Mouse (Mus musculus) thymus, postnatal 36 days (tissue): ENCODE results near the gene Grb10.
A peak's percentile ranks its signal among the peaks of the same experiment; 100 is the strongest.

Experiments
- DNase-seq, 2 experiments: peaks; one replicate each; pipeline ENCODE4 v3.0.0; 2022; ENCODE audit warnings: mixed read lengths in 2 of 2

Grb10 gene

DNA sequence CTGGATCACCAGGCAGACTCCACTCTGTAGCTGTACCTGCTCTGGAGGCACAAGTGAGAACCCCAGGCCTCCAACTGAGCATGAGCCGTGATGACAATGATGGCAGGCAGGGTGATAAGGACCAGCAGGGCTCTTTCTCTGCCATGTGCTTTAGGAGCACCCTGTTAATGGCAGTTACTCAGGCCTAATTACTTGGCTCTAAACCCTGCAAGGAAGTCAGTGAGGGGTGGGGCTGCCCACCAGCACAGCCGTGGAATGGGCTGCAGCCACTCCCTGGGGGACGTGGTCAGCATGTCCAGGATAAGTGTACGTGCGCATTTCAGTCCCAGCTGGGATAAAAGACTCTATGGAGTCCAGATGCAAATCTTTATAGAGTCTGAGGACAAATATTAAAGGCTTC lies 5.7 kb downstream of the Grb10 start:
- DNase-seq, result no peak

DNA sequence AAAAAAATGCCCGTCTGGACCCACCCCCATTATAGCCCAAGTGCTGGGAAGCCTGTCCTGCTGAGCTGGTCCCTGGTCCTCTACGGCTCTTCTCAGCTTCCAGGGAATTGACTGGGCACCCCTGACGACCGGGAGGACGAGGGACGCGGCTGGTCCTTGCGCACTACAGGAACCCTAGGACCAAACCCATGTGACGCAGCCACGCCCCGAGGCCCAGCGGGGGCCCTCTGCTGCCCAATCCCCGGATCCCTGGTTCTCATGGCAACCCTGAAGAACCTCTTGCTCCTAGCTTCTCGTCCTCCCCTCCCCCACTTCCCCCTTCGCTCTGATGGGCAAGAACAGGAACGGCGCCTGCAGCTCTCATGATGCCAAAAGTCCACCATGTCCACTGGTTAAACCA lies 11.8 kb downstream of the Grb10 start:
- no peak for DNase-seq

DNA sequence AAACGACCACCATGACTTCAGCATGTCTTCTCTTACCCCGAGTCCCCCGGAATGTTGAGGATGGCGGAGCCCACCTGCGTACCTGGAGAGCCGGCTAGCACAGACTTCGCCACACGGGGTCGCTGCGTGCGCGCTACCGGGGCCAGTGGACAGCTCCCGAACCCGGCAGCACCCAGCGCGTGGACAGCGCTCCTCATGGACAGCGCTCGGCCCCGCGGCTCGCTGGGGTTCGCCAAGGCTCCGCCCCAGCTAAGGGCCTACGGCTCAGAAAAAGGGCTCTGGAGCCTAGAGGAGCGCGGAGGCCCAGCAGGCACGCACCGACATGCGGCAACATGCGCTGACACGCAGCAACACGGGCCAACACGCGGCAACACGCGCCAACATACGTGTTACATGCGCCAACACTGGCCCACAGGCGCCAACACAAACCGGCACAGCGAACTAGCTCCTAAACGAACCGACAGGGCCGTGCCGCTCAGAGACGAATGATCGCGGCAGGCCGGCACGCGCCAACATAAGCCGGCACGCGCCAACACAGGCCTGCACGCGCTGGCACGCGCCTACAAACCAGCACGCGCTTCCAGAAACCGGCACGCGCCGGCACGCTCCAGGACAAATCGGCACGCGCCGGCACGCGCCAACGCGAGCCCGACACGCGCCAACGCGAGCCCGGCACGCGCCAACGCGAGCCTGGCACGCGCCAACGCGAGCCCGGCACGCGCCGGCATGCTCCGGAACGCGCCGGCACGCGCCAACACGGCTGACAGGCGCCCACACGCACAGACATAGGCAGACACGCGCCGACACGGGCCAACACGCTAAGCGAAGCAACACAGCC lies 12.5 kb downstream of the Grb10 start:
- DNase-seq, result peak; percentile 22 to 27

DNA sequence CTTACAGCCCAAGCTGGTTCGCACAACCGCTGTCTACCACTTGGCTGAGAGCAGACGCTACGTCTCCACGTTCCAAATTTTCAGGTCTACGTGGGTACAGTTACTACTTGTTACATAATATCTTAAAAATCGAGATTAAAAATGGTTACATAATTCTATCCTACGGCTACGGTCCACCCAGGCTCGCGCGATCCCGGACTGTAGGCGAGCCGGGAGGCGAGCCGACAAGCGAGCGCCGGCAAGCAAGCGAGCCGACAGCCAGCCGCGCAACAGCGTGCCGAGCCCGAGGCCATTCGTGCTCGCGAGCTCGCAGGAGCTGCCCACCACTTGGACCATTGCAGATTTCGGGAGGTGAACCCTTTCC lies 13.1 kb downstream of the Grb10 start:
- no peak for DNase-seq

DNA sequence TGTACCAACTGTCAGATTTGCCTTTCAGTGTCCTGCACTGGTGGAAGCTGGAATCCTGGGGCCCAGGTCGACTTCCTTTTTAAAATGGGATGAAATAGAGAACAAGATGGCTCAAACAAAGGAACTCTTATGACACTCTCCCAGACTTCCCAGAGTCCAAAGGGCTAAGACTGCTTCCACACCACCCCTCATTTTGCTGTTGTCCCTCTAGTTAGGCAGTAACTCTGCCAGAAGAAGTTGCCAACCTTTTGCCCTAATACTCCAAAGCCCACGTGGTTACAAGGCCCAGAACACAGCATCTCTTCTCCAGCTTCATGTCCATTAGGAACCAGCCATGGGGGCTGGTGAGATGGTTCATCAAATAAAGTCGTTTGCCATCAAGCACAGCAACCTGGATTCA lies 15.4 kb downstream of the Grb10 start:
- no peak for DNase-seq

DNA sequence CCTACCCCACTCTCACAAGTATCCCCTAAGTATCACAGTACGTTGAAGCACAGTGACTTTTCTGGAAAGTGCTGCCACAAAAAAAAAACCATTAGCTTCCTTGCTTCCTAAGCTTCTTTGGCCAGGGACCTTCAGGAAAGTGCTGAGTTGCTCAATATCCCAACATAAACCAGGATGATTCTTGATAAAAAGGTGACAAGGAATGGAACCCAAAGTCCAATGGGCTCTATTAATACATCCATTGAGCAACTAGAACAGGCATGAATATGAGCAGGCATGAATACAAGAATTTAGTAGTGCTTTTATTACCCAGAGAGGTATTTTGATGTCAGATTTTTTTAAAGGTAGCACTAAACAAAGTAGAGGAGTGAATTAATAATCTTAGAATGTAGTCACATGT lies 18.8 kb downstream of the Grb10 start:
- DNase-seq, result no peak

DNA sequence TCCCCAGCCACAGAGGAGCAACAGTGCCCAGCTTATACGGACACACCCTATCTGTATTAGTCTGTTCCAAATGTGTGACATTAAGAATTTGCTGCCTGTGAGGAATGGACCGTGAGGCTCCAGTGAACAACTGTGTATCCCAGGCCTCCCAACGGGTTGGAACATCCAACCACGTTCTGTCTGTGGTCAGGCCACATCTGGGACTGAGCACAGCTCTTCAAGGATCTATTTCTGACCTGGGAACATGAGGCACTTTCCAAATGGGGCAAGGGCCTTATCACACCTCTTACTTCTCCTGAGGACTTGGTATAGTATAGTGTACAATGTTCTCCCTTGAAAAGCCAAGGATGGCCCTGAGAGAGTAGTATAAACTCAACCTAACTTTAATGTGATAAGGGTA lies 19.9 kb downstream of the Grb10 start:
- DNase-seq, result no peak

DNA sequence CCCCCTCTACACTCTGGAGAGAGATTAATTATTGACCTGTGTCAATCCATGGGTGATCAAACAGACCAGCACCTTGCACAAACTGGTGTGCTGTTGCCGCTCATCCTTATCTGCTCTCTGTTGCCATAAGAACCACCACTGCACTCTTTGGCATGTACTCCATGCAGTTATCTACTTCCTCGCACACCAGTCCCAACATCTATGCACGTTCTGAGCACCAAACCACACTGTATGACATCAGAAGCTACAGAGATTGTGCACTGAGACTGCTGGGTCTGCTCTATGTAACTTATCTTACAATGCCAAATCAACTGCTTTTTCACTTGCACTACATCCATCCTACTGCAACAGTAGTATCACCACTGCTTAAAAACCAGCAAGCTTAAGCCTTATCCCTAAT lies 28.4 kb downstream of the Grb10 start:
- no peak for DNase-seq

DNA sequence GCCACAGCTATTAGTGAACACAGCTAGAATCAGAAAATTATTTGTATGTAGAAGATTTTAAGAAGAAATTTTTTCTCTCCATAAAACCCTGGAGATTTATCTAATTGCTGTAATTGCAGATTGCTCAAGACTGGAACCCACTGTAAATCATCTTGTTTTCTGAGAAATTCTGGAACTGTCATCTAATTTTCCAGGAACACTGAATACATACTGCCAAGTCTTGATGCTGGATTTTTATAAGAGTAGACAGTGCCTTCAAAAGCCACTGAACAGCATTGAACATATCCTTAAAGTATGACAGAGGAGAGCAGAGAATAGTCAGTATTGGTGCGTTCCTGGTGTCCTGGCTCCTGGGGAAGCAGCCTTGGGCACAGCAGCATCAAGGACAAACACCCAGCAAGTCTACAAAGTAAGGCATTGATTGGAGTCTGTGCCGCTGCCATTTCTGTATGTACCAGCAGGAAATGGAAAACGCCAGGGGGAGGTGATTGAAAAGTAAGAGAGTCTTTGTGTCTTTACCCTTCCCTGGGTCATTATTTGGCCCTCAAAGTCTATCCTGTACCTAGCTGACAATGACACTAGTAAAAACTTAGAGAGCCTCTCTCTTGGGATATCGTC lies 38.1 kb downstream of the Grb10 start:
- no peak for DNase-seq

DNA sequence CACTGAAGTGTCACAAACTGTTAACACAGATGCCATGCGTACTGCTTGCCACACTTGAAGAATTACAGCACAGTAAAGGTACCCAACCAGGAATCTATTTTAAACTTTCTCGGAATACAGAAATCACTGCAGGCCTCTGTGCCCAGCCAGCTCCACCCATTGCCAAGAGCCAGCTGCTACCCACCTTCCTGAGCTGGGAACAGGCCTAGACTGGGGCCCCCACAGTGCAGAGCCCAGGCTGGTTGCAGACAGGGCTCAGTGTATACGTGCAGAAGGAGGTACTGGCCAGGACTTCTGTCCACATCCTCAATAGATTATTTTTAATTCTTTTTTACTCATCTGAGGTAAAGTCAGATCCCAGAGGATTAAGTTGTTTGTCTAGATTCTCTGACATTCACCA lies 39.6 kb downstream of the Grb10 start:
- DNase-seq, result no peak

DNA sequence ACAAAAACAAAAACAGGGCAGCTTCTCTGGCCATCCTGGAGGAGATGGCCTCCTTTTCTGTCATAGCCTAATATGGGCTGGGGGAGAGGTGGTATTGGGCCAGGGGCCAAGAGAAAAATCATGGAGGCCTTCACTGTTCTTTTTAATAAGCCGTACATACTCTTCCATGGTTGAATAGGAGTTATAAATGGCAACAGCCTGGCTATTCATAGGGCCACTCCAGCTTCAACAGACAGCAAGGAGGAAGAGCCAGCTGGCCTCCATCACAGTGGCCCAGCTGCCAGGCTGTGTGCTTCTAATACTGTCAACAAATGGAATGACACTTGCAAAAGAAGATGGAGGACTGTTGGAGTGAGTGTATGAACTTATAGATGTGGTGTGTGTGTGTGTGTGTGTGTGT lies 41.4 kb downstream of the Grb10 start:
- no peak for DNase-seq

DNA sequence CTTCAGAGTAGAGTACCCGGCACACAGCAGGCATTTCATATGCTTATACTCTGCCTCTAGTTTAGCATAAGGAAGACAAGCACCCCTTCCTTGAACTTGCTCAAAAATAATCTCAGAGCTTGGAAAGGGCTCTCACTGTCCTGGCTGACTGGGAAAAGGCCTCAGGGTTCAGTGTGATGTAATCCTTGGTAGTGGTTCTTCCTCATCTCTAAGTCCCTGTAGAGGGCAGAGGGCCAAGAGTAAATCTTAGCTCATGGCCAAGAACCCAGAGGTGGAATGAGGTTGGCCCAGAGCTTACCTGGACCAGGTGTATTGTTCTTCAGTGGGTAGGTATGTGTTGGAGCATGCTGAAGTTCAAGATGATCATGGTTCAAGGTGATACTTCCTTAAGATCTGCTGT lies 43.1 kb downstream of the Grb10 start:
- no peak for DNase-seq

DNA sequence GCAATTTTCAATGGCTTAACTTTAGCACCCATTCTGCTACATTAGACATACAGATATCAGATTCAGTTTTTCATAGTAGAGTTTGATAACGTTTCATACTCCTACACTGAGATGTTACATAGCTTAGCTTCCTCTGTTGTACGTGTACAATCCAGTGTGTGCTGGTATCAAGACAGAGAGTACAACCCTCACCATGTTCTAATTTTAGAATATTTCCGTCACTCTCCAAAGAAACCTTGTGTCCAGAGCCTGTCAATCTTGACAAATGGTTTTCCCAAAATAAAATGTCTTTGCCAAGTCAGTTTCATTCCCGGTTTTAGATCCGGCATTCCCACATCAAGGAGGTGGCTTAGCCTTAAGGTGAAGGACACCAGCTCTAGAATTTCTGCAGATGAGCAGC lies 44.7 kb downstream of the Grb10 start:
- no peak for DNase-seq

DNA sequence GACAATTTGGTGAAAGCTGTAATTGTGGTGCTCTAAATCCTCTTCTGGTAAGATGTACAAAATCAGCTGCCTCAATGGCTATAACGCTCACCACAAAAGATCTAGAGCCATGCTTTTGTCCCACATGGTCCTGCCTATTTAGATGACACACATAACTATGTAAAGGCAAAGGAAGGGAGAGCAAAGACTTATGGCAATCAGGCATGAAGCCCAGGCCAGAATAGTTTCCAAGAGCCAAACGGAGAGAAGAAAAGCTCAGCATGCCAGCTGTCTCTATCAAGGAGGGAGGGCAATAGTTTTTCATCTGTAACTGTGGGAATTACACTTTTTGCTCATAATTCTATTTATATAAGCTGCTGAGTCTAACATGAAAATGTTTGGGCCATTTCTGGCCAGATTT lies 45.3 kb downstream of the Grb10 start:
- DNase-seq, result no peak

DNA sequence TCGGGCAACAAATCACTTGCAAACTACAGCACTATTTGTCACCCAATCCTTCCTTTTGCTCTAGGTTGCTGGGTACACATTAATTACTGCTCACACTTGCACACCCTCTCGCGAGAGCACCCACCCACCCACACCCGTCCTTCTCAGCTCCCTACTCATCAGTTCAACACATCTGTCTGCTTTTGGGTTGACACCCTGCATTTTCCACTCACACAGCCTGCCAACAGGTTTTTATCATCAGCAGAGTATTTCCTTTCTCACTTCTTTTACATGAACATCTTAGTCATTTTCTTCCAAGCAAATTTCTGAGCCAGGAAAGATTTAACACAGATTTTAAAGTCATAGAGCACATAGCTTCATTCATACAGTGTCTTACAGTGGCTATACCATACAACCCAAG lies 48.6 kb downstream of the Grb10 start:
- no peak for DNase-seq

DNA sequence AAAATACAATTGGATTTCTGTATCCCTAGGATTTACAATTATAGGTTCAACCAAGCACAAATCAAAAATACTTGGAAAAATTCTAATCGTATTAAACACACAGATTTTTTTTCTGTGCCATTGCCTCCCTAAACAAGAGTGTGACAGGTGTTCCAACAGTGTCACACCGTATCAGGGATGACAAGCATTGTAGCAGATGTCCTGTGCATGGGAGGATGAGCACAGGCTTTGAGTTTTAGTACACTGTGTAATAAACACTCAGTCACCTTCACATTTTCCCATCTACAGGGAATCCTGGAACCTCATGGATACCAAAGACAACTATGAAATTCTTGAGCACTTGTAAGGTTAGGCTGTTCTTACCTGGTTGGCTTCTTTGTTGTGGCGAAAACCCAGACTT lies 51.2 kb downstream of the Grb10 start:
- no peak for DNase-seq

DNA sequence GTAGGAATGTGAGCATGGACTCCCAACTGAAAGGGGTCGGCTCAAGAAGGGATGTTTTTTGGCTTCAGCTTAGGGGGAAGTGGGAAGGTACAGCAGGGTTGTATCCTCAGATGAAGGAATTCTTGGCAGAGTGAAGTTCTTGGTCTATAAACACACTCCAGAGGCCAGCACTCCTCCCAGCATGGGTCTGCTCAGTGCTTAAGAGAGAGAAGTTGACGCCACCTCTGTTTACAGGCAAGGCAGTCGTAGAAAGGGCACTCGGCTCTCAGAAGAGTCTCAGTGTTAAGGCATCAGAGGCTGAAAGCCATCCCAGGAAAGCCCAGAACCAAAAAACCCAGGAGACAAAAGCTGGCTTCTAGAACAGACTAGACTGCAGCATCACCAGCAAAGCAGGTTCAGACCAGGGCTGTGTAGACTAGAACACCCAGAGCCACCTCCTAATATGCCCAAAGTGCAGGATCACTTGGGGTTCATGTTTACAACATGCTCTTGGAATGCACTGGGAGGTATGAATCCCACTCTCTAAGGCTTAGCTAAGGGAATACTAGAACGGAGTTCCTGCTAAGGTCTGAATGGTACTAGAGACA lies 59.8 kb downstream of the Grb10 start:
- no peak for DNase-seq

DNA sequence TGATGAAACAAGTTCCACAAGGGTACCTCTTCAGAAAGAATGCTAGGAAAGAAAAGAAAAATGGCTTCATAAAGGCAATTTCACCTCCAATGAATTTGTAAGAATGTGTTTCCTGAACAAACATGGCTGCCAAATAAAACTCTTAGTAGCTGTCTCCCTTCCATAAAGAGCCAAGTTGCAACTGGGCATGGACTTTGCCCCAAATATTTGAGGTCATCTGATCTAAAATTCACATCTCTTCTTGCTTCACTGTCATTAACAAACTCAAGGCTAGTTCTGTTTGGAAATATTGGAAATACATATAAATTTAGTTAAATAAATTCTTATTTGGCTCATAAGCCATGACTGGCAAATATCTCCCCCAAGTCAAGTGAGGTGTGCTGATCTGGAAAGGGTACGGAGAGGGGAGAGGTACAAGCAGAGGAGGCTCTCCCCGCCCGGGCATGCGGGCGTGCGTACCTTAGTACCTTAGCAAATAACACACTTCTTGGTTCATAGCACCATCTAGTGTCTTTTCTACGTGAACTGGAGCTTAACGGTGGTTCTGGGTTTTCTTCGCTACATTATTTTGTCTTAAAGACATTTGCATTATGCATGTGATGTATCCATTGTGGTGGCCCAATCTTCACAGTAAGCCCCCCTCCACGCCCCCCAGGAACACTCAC lies 63.8 kb downstream of the Grb10 start:
- peak; percentile 16 to 26 for DNase-seq

DNA sequence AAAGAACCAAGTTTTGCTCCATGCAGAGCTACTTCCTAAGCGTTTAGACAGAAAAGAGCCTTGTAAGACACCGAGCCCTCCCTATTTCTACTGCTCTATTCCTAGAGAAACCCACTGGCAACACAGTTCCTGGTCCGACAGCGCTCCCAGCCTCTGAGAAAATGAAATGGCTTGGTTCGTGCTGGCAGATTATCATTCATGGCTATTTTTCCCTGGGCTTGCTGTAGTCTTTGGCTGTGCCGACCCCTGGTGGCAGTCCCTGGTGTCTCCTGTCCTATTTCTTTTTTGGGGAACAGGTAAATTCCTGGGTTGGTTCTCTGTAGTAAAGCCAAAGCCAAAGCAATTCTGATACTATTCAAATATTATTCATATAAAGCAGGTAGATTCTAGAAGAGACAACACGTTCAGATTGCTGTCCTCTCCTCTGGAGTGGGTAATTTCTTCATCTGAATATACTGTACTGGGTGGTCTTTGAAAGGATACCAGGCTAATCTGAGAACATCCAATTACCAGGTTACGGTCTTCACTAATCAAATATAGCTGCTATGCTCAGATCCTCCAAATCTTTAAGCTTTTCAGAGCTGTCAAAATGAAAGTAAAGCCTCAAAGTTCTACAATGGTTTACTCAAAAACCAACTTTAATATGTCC lies 65.0 kb downstream of the Grb10 start:
- DNase-seq, result peak; percentile 62 to 67

DNA sequence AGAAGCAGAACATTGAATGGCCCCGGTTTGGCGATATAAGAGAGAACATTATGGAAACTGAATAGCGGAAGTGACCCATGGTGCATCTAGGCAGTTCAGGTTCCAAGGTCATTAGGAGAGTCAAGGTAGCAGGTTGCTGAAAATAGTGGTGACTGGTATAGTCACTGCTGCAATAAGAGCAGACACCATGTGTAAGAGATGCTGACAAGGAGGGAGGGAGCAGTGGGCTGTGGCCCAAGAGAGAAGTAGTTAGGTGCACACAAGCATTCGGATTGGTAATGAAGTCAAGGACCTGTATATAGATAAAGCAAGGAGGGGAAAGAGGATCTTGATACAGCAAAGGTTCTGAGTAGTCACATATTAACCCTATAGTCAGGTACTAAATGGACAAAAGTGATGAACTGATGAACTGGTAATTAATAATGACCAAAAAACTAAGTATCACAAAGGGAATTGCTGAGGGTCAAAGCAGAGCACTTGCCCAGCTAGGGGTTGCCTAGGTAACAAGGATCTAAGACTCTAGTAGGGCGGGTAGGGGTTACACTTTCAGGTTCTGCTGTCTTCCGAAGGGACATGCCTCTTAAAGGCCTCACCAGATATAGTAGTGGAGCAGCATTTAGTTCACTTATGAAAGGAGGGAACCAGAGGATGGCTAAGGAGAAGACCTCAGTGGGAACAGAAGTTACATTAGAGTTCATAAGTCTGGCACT lies 65.9 kb downstream of the Grb10 start:
- DNase-seq, result no peak

DNA sequence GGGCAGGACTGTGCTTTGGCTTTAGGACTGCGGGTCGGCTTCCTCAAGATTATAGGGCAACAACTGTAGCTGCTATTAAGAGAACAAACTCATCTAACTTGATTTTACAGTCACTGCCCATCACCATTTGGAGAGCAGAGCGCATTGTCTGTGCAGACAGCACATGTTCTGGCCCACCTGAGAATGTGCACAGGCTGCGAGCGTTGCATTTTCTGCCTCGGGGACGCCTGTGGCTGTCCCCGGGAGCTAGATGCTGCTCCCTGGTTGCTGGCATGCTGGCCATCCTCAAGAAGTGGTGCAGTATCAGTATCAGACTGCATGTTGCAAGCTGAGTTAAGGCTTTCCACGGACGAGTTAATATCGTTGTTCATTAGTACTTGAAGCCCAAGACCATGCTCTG lies 68.2 kb downstream of the Grb10 start:
- DNase-seq, result no peak

DNA sequence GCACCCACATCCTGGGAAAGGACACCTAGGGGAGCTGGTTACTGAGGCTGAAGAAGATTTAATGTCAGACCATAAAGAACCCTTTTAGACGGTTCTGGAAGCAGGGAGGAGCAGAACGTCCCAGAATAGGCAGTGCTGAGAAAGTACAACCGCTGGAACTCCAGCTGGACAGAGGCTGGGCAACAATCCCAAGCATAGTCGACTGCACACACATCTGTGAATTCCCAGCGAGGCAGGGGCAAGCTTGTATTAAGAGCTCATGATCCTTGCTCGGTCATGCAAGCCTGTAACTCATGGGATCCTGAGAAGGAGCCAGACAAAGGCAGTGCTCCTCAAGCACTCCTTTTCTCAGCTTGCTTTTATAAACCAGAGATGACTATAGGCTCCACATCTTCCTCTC lies 69.7 kb downstream of the Grb10 start:
- no peak for DNase-seq

DNA sequence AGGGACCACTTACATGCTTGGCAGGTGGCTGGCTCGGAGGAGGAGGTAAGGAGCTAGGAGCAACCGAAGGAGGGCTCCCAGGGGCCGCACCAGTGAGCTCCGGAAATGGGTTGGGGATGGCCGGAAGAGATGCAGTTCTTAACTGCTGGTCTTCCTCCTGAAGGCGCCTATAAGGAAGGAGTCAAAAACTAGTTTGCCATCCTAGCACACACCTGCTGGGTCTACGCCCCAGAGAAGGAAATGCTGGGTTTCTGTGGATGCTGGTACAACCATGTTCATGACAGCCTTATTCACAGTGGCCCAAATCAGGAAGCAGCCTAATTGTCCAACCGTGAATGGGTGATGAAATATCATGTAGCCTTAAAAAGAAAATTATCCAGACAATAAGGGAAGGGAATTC lies 71.0 kb downstream of the Grb10 start:
- DNase-seq, result no peak
